Mouse (Mus musculus): Measurements from ENCODE around the gene Prss27.

Prss27 gene

DNA sequence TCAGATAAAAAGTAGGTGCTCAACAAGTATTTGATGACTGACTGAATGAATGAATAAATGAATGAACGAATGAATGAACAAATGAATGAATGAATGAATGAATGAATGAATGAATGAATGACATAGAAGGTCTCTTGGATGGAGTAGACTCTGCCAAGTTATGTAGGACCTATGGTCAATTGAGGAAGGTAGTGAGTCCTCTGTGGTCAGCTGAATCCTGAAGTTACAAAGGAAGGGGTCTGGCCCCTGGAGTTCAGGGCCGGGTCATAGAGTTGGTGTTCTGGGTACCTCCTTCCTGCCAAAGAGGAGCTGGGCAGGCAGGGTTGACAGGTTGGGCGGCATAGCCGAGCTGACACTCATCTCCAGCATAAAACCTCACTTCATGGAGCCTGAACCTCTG lies at the start of gene Prss27:
Prss27 (plus strand) TSS at position 301 of the 400 bp plus-strand sequence.
- no peak for ATAC-seq (ENCODE audit: low TSS enrichment)

- no peak for ATAC-seq (ENCODE audit: low TSS enrichment)
Measured at GRCm38 (mm10) chr17:23989802-23990201, 48.1 kb upstream of the Prss27 start.

- no peak for ATAC-seq (ENCODE audit: low TSS enrichment)
Measured at GRCm38 (mm10) chr17:23992789-23993553, 45.0 kb upstream of the Prss27 start.

GRCm38 (mm10) chr17:23993559-23994428 lies 44.1 kb upstream of the Prss27 start:
- peak; percentile 71; the same call in 1 of the 2 replicates for ATAC-seq (ENCODE audit: low TSS enrichment)

DNA sequence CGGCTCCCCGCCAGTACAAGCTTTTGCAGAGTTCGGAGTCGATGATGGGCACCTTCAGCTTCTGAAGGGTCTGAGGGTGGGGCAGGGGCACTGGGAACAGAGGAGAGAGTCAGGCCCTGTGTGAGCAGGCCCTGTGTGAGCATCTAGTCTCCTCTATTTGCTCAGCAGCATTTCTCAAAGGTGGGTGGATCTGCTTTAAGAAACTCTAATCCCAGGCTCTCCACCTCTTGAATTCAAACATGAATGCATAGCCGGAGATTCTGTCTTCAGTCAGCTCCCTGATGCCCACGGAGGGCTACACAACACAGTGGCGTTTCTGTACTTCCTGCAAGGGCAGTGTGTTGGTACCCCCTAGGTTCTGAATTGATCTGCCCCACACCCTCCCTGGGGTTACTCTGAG lies 43.3 kb upstream of the Prss27 start:
- ATAC-seq (ENCODE audit: low TSS enrichment), result peak; percentile 70

DNA sequence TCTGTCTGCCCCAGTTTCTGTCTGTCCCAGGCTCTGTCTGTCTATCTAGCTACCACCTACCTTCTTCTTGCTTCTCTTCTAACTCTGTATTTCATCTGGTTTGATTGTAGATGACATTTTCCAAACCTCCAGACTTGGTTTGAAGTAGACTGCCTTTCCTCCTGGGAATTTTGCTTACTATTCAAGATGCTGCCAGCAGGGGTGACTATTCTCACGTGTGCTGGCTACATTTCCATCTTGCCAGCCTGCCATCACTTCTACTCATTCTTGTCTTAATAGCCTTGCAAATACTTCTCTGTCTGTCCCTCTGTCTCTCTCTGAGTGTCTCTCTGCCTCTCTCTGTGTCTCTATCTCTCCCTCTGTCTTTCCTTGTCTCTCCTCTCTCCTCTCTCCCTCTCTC lies 42.5 kb upstream of the Prss27 start:
- ATAC-seq (ENCODE audit: low TSS enrichment), result no peak

- no peak for ATAC-seq (ENCODE audit: low TSS enrichment)
Measured at GRCm38 (mm10) chr17:23997901-23998300, 40.0 kb upstream of the Prss27 start, which contains the start of gene Prss22. Gene Prss22, minus strand, starts transcription at chr17:23998100.

GRCm38 (mm10) chr17:23998383-23998782 lies 39.6 kb upstream of the Prss27 start:
- no peak for ATAC-seq (ENCODE audit: low TSS enrichment)

- peak; percentile 86 for ATAC-seq (ENCODE audit: low TSS enrichment)
Measured at GRCm38 (mm10) chr17:24000404-24000803, 37.5 kb upstream of the Prss27 start.

DNA sequence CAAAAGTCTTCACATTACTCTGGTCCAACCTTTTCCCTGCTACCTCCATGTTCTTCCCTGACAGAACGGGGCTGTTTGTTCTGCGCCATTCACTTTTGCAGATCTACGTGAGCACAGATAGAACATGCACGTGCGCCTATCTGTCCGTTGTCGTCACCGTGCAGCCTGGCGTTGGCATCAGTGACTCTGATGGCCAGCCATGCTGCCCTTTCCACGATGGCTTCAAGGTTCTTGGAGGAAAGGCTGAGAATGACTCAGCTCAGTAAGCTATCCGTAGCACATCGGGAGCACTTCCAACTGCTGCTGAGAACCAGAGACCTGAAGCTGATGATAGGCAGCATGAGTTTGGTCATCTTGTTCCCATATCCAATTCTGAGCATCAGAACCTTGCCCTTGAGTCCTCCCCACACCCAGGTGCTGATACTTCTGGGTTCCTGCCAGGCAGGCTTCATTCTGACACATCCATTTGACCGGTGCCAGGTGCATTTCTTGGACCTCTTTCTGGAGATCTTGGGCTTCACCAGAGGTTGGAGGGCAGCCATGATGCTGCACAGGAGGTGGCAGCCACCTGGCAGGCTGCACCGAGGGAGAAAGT lies 33.8 kb upstream of the Prss27 start:
- no peak for ATAC-seq (ENCODE audit: low TSS enrichment)

DNA sequence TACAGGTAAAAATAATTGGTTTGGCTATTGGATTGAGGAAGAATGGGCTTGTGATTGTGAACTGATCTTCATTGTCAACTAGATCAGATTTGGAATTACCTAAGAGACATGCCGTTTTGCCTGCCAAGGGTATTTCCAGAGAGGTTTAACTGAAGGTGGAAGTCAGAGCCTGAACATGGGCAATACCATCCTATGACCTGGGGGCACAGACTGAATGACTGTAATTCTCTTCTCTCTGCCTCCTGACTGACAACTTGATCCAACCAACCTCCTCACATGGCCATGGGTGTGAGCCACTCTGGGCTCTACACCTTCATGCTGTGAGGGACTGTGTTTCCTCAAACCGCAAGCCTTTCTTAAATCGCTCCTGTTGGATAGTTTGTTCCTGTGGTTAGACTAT lies 32.9 kb upstream of the Prss27 start:
- no peak for ATAC-seq (ENCODE audit: low TSS enrichment)

DNA sequence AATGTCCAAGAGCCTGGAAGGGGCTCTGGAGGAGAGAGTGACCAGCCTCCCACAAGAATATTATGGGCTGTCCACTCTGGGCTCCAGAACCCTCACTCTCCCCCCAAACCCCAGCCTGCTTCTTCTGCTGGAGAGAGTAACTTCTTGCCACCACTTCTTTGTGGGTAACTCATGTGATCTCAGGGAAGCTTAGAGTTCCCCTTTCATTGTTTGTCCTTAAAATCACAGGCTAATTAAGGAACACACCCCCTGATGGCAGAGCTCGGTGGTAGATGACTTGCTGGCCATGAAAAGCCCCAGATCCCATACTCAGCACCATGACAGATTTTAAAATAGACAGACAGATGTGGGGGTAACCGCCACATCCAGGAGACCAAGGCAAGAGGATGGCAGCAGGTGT lies 31.0 kb upstream of the Prss27 start:
- no peak for ATAC-seq (ENCODE audit: low TSS enrichment)

DNA sequence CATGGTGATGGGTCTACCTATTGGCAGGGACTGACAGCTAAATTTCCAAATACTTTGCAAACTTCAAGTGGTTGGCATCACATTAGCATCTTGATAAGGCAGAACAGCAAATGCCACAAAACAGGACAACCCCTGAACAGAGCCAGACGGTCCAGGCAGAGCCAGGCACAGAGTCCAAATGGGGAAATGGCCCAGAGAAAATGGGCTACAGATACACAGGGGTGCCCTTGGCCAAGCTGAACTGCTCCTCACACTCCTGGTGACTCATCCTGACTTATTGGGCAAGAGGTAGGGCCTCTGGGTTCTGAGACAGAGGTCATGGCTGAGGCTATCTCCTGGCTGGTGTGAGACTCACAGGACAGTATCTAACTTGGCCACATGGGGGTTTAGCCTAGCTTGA lies 30.6 kb upstream of the Prss27 start:
- ATAC-seq (ENCODE audit: low TSS enrichment), result no peak

GRCm38 (mm10) chr17:24008105-24008504 lies 29.8 kb upstream of the Prss27 start:
- no peak for ATAC-seq (ENCODE audit: low TSS enrichment)

DNA sequence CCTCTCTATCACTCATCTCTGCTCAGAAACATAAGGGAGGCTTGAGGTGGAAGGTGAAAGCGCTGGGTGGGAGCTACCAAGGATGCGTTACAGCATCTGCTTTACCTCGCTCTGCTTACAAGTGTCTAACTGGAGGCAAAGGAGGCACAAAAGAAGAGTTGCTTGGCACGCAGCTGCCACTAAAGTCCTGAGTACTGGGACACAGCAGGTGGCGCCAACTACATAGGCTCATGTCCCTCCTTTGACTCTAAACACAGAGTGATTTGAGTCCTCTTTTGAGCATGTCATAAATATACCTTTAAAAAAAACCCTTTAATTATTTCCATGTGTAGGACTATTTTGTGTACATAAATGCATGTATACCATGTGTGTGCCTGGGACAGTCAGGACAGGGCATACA lies 28.3 kb upstream of the Prss27 start:
- no peak for ATAC-seq (ENCODE audit: low TSS enrichment)

GRCm38 (mm10) chr17:24012921-24013320 lies 25.0 kb upstream of the Prss27 start:
- no peak for ATAC-seq (ENCODE audit: low TSS enrichment)

GRCm38 (mm10) chr17:24014433-24014965 lies 23.4 kb upstream of the Prss27 start:
- no peak for ATAC-seq (ENCODE audit: low TSS enrichment)

DNA sequence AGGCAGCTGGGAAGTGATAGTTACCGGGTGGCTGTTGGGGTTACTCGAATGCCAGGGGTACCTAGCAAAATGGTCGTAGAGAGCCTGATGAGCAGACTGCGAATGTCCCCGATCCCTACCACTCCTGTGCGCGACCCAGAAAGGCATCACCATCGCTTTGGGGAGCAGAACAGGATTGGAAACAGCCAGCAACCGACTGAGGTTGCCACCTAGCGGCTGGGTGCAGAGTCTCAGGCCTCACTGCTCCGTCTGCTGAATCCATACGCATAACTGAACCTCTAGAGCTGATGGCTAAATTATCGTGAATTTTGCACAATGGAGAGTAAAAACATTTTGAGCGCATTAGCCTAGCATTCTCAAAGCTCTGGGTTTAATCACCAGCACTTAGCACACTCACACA lies 22.2 kb upstream of the Prss27 start:
- ATAC-seq (ENCODE audit: low TSS enrichment), result peak; percentile 74; the same call in 1 of the 2 replicates

- no peak for ATAC-seq (ENCODE audit: low TSS enrichment)
Measured at GRCm38 (mm10) chr17:24020696-24021095, 17.2 kb upstream of the Prss27 start.

DNA sequence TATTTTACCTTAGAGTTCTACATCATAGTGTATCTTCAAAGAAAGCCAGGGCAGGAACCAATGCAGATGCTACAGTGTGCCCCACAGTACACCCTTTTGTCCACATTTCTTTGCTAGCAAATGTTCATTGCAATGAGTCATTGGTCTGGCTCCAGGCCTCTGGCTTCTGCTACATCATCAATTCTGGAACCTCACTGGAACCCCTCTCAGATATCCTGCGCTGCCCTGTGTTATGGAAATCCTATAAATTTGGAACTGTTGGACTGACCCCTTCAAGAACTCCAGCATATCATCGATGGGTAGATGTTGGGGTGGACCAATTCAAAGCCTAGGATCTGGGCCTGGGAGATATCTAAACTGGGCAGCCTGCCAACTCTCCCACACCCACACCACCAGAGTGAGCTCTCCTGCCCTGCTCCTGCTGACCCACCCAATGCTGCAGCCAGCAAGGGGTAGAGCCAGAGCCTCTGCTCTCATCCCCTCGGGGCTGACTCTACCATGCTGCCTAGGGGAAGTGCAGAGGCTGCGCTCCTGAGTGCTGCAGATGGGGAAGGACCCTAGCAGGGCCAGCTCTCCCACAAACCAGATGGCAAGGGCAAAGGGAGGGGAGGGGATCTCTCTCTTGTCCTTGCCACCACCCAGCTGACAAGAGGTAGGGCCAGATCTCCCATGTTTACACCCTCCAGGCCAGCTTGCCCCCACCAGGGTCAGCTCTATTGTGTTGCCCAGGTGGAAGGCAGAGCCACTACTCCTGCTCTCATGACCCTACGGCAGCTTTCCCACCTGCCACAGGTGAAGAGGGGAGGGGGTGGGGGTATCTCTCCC lies 16.4 kb upstream of the Prss27 start:
- no peak for ATAC-seq (ENCODE audit: low TSS enrichment)

DNA sequence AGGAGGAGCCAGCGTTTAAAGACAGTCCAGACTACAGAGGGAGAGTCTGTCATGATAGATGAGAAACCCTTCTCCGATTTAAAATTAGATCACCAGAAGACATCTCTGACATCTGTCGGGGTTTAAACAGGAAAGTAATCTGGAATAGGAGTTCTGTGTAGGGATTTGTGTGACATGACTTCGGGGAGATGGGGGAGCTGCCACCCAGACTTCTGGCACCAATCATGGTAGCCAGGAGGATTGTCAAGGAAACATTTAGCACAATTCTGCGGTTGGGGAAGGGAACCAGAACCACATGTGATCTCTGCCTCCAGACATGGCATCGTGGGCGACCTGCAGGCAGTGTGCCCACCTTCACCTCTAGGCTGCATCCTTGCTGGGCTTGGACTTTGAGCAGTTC lies 8.5 kb upstream of the Prss27 start:
- peak; percentile 52; the same call in 1 of the 2 replicates for ATAC-seq (ENCODE audit: low TSS enrichment)
